Comparison of ENCODE assay signal across 1 mouse cellular context in the genomic region with DNA sequence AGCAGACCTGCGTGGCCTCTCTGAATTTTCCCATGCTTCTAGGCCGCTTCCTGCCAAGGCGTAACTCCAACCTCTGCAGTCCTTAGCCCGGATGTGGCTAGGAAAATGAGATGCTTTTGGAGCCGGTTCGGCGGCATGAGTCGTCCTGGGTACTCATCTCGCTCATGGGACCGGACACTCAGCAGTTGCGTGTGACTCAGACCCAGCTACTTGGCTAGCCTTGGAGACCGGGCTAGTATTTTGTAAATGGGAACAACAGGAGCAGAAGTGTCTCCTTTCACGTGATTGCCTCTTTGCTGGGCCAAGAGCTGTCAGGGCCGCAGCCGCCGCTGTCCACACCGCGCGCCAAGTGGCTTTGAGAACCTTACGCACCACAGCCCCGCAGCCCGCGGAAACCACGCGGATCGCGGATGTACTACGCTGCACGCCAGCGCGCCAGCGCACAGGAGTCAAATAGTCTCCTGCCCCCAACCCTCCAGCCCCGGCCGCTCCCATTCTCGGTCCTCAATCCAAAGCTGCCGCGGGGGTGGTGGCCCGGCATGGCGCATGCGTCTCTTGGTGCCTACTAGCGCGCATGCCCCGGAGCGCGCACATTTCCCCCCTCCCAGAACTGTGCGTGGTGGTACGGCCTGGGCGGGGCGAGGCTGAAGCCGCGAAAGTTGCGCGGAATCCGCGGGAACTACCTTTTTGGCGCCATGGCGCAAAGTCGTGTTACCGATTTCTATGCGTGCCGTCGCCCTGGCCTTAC.
TF ChIP-seq lines count a peak whose summit lies in the region.

Cdt1 (plus strand) TSS at position 655 of the 748 bp plus-strand sequence.

TF ChIP-seq in MEL, 35 proteins besides CTCF, POLR2A, EP300 and RAD21 (continued from another document):
- TF ChIP-seq ZC3H11A (IDR thresholded peaks at IDR 0.05; ENCODE audit: low read depth, low read length) (no peak), HCFC1 (IDR thresholded peaks at IDR 0.05; ENCODE audit: low read depth, low read length) (peak; percentile 77), BHLHE40 (IDR thresholded peaks at IDR 0.05; ENCODE audit: borderline replicate concordance, low read depth, low read length) (peak; percentile 43; the same call in 1 of the 2 replicates)
